Mouse (Mus musculus): ENCODE measurements around the gene Srd5a2.

Srd5a2 gene

DNA sequence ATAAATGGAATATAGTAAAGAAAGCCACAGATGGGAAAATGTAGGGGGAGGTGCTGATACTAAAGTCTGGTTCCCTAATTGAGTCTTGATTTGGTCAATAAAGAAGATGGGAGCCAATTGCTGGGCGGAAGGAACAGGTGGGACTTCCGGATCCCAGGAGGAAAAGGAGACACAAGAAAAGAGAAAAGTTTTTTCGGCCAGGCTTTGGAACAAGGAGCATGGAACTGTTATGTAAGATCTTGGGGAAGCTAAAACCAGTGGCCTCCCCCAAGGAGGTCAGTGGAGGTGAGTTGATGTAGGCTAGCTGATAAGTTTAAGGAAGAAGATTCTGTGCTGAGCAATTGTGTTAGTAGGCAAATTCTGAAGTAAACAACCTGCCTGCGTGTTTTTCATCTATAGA, 56.5 kb downstream of the Srd5a2 start:
- in situ Hi-C loops (cut with MboI; ENCODE audit: unreplicated experiment in 2 of 2), result no loop called here

DNA sequence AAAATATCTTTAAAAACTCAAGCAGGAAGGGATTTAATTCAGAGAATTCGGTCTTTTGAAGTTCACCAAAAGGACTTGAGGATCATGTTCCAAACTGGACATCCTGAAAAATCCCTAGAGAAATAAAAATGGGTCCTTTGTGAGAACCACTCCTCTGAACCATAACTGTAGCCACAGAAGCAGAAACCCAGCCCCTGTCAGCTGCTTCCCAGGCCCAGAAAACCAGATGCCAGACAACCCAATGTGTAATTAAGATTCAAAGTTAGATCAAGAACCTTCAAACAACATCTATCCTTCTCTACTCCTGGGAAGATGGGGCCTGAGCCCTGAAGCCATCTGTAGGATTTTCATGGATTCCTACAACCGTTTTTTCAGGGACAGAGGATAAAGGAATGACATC, 61.1 kb downstream of the Srd5a2 start:
- in situ Hi-C loops (cut with MboI; ENCODE audit: unreplicated experiment in 2 of 2), result no loop called here

DNA sequence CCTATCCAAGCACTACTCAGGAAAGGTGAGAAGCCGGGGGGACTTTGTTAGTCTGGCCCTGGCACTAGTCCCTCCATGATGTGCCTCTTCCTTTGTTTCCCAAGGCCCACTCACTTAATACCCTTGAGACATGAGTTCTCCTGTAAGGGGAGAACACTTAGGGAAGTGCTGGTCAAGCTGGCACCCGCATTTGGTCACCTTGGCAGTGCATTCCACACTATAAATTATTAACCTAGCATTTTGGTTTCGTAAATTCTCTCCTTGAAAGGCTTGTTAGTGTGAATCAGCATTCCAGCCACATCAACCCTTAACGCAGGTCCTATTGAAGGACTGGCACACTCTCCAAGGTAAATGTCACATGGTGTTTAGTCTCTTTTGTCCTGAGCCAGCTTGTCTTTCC, 61.8 kb downstream of the Srd5a2 start:
- in situ Hi-C loops (cut with MboI; ENCODE audit: unreplicated experiment in 2 of 2), result no loop called here

DNA sequence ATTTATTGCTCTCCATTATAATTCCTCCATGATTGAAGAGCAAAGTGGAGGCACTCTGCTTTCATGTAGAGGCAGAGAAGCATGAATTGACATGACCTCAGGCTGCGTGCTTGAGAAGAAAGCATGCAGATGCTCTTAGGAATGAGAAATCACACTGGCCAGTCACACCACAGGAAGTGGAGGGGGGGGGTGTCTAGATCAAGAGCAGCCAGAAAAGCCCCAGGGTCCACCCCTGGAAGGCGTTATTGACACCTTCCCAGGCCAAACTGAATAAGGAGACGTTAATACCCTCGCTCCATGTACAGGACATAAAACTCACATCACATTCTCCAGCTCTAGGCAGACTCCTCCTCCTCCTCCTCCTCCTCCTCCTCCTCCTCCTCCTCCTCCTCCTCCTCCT, 63.2 kb downstream of the Srd5a2 start:
- in situ Hi-C loops (cut with MboI; ENCODE audit: unreplicated experiment in 2 of 2), result no loop called here

DNA sequence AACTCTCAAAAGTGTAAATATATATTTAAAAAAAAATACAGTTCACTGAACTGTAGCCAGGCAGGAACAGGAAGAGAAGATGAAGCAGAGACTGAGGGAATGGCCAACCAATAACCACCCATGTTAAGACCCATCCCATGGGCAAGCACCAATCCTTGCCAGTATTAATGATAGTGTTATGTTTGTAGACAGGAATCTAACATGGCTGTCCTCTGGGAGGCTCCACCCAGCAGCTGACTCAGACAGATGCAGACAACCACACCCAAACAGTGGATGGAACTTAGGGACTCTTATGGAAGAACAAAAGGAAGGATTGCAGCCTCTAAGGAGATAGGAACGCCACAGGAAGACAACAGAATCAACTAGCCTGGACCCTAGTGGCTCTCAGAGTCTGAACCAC, 64.8 kb downstream of the Srd5a2 start:
- in situ Hi-C loops (cut with MboI; ENCODE audit: unreplicated experiment in 2 of 2), result no loop called here

DNA sequence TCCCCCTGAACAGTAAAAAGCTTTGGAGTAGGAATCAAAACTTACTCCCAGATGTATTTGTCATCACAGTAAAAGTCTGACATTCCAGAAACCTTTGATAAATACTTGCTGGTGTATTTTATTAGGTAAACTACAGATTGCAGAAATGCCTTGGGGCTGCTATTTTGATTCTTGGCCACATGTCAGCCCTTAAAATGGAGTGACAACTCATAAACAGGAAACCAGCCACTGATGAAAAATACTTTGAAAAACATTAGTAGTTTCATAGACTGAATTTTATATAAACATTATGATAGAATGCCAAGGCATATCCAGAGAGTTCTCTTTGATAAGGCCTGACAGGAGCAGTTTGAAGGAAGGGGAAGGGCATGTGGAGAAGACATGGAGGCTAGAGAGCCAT, 71.7 kb downstream of the Srd5a2 start:
- in situ Hi-C loops (cut with MboI; ENCODE audit: unreplicated experiment in 2 of 2), result no loop called here

DNA sequence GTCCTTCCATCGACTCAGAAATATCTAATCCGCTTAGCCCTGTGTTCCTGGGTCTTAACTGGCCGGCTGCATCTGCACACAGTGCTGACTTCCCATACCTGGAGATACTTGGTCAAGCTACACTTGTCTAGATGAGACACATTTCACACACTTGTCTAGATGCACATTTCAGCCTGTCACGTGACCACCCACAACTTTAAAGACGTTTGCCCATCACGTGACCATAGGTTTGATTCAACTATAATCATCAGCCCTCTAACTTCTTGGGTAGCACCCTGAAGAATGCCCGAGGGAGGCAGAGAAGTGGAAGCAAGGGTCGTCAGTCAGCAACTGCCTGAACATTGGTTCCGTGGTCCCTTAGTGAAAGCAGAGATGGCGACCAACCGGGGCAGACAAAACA, 75.1 kb downstream of the Srd5a2 start:
- in situ Hi-C loops (cut with MboI; ENCODE audit: unreplicated experiment in 2 of 2), result no loop called here

DNA sequence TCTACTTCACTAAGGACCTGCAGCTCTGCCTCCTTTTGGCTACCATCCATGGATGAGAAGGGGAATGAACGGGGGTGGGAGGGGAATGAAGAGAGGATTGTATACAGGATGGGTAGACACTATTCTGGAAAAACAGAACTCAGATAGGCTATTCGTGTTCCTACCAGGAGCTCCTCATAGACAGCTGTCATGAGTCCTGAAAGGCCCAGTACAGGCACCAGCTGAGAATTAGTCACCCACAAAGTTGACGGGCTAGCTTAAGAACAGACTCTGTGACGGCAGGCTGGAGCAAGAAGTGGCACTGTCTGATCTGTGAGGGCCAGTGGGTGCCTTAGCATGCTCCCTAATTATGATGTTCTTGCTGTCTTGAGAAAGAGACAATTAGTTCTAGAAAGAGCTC, 76.4 kb downstream of the Srd5a2 start:
- in situ Hi-C loops (cut with MboI; ENCODE audit: unreplicated experiment in 2 of 2), result no loop called here

DNA sequence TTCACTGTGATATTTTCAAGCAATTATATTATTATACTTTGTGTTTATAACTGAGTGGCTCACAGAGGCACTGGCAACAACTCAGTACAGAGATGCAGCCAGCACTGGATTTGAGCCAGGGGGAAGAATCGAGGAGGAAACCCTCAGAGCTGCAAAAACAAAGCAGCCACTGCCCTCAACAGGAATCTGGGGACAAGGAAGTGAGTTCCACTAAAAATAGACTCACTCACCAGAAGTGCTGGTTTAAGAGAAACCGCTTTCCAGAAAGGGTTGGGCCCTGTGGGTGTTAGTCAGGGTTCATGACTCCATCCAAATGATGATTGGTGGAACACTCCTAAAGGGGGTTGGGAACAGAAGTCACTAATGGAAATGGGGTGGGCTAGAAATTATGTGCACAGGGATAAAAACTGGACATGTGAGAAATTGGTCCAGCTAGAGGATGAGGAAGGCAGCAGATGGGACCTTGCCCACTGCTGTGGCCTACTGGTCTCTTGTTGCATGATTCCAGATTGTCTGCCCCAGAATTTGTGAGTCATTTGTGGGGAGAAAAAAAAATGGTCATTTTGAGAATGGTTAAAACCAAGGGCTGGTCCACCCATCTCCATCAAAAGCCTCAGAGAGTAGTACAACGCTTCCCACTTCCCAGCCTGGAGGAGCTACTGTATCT, 77.2 kb downstream of the Srd5a2 start:
- in situ Hi-C loops (cut with MboI; ENCODE audit: unreplicated experiment in 2 of 2), result no loop called here
